Mouse (Mus musculus) G1E-ER4 (cell line): ENCODE data around the gene Magi2. TPM values are rescaled to one million over a fixed set of nuclear protein-coding genes. Genes with fewer than 3 reads are reported as not detected.

Experiments
- GATA1 ChIP-seq: IDR thresholded peaks from one replicate; pipeline ENCODE4 v1.8.0; 2012; ENCODE audit warnings: low read length, inconsistent platforms
- polyA plus RNA-seq: library from polyadenylated mRNA; stranded (reverse); fragments of >175 nt; gene quantifications from 2 replicates; pipeline ENCODE4 v1.2.3, GENCODE M21; 2012

Gene Magi2
- polyA plus RNA-seq, 1 experiment, result 0.94 TPM

GRCm38 (mm10) chr5:20622417-20622816, 1395.6 kb downstream of the Magi2 start:
- no peak for TF ChIP-seq GATA1

DNA sequence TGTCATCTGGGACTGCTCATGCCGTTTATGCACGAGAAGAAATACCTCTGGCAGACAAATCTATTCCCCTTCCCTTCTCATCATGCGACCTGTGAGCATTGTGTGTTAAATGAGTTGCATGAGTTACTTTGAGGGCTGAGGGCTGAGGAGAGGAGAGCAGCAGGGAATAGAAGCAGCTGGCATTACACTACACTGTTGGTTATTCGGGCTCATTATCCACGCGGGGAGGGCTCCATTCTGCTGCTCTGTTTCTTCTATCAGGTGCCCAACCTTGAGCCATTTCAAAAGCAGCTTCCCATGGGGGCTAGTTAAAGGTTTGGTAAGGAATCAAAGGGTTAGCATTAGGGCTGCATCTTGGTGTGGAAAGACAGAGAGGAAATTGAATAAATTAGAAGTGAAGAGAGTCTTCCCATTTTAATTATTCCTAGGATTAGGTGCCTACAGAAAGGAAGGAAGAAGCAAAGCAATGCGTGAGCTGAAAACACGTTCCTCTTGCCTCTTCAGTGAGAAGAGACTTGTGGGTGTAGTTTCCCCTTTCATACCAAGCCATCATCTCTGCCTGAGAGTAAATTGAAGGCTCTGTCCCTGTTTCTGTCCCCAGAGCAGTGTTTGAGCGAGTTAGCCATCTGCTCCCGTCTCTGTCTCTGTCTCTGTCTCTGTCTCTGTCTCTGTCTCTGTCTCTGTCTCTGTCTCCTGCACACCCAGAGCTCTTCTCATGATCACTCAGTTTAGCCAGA, 1396.2 kb downstream of the Magi2 start:
- no peak for TF ChIP-seq GATA1

DNA sequence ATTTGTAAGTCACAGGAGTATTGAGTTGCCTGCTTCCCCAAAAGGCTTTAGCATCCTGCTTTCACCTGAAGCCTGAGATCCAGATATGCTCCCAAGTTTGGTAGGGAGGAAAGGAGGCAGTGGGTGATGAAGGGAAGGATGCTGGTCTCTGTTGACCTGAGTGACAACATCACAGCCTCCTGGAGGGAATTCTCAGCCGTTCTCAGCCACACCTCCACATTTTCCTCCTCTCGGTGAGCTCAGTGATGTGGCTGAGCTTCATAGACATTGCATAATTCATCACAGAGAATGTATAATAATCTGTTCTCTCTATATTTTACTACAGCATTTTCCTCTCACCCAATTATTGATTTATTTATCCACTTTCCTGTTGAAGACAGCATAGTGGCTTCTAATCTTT, 1398.3 kb downstream of the Magi2 start:
- no peak for TF ChIP-seq GATA1

DNA sequence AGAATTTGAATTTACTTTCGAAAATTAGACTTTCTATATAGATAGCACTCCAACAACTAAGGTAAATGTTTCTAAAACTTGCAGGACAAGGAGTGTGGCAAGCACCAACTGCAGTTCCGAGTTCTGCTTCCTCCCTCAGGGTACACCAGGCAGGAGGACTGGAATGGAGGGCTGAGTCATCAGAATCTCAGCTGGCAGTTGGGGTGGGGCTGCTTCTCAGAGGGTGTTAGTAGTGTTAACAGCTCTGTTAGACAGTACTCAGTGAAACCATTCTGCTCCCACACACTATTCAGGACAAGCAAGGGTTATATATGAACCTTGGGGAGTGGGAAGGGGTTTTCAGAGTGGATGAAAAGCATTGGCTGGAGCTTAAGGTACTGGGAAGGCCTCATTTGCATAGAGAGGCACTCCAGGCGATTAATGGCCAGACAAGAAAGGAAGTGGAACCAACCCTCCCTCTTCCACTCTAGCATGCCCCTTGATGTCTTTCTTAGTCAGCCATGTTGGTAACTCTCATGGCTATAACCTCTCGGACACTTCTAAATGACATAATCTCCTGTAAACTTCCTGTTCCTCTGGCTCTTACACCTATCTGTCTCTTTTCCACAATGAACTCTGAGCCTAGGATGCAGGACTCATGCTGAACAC, 1402.2 kb downstream of the Magi2 start:
- no peak for TF ChIP-seq GATA1

GRCm38 (mm10) chr5:20634046-20634769, 1407.4 kb downstream of the Magi2 start:
- TF ChIP-seq GATA1, result no peak

DNA sequence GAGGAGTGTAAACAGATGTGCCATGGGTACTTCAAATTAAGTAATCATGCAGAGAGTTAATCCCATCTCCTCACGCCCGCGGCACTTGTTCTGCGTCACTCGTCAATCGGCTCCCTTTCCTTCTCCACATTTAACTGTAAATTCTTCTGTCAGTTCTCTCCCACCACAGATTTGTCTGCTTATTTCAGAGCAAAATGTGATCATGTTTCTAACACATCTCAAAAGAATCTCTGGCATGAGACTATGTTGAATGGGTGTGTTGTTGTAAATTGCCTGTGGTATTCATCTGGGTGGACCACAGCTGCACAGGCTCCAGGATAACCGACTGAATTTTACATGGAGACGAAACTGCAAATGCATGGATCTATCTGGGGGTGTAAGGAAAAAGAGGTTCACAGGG, 1408.0 kb downstream of the Magi2 start:
- no peak for TF ChIP-seq GATA1

DNA sequence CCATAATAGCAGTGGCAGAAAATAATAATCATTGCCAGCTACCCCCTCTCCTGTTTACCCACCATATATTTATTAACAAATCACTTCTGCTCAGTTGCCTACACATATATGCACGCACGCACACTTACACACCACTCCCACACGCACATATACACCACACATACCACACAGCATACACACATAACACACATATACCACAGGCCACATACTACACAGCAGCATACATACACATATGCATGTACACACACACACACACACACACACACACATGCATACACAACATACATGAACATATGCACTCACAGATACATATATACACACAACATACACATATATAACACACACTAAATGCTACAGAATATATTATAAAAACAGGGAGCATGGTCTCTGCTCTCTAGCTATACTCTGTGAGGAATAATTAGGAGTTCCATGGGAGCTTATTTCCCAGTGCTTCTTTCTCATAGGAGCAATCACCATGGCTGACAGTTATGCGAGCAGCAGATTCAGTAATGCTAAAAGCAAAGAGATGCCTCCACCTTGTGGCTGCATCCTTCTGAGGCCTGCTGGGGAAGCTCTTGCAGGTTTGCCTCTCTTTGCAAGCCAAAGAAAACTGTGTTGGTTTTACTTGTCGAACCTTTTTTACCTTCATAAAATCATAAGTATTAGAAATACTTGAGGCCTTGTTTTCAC, 1410.6 kb downstream of the Magi2 start:
- TF ChIP-seq GATA1, result no peak

DNA sequence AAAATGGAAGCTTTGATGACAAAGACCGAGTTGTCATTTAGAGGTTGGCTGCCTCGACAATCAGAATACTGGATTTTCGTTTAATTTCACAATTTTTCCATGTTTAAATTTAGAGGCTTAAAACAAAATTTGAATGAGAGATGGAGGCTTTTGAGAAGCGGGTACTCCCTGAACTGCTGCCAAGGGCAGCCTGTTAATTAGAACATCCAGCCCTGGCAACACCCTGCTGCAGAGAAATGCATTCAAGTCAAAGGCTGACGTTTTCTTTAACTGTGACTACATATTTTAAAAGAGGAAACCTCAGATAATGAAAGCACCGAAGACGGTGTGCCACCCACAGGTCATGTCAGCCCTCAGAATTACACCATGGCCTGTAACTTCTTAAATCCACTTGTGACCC, 1415.4 kb downstream of the Magi2 start:
- no peak for TF ChIP-seq GATA1

DNA sequence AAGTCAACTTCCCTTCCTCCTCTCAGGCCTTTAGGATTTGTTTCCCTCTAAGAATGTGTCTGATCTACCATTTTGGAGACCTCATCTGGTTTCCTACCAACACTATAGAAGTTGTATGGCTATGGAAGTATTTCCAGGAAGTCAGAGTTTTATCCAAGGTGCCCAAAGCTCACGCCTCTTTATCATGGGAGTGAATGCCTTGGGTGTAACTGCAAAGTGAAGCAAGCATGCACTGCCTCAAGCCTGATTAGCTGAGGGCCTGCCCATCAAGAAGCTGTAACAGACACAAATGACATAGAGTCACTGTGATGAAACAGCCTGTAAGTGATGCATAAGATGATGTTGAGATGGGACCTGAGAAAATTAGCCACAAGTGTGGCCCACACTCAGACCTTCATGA, 1416.9 kb downstream of the Magi2 start:
- no peak for TF ChIP-seq GATA1

GRCm38 (mm10) chr5:20646947-20647346, 1420.1 kb downstream of the Magi2 start:
- TF ChIP-seq GATA1, result no peak

DNA sequence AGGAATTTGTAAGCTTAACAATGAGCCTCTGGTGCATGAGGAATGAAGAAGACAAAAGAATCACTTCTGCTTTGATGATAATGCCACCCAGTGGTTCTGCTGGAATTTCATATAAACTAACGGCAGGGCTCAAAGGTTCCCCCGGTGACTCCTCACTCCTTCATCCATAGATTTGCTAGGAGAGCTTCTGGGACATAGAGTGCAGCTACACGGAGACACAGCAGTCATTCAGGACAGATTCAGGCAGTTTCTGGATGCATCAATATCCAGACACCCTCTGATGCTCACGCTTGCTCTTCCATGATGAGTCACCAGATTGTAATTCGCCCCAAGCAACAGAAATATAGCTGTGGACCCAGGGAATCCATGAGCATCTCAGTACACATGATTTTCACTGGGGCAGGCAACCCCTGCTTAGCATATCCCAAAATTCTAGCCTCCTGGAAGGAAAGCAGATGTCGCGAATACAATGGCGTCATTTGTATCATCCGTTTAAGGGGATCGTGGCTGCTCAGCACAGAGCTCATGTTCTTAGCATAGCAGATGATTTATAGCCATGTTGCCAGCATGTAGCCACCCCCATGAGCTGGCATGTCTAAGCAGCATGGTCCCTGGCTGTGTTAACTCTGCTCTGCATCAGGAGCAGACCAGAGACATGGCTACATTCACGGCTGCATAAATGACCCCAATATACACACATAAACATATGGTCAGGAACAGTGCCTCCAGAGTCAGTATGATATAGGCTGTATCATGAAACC, 1426.8 kb downstream of the Magi2 start:
- no peak for TF ChIP-seq GATA1

DNA sequence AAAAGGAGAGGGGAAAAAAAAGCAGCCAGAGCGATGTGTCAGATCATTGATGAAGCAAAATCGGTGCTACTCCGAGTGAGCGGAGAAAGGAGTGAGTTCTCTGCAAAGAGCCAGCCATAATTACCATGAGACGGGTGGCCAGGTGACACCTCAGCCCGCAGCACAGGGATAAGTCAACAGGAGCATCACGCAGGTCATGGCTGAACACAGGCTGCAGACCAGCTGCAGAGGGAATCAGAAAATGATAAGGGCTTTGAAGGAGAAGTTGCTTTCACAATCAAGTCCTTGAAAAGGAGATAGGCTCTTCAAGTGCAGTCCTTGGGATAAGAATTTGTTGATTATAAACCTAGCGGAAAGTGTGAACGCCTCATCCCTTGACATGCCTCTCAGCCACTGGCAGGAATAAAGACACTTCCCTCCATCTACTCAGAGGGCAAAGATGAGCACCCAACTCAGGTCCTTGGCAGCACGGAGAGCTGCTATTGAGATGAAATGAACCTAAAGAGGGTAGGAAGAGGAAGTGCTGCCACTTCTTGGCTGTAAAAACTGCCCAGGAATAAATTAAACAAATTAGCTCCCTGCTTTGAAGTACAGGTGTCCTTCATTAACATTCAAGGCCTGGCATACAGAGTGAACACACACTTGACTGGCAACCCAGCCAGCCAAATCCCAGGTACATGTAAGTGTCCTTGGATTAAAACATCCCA, 1428.1 kb downstream of the Magi2 start:
- TF ChIP-seq GATA1, result no peak

DNA sequence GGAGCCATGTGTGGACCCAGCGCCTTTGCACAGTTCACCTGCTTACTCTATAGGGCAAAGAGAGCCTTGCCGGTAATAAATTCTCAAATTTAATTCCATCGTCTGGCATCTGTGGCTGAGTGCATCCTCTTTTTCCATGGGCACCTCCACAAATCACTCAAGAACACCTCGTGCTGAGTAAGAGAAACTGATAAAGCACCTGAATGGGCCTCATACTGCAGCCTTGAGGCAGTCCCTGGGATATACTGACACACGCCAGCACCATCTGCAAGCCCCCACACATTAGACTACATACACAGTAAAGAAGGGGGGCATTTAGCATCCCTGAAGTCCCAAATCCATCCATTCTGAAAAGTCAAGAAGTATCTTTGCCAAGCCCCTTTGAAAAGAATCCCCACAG, 1430.2 kb downstream of the Magi2 start:
- TF ChIP-seq GATA1, result no peak

GRCm38 (mm10) chr5:20667601-20668000, 1440.8 kb downstream of the Magi2 start:
- TF ChIP-seq GATA1, result no peak
